Mouse (Mus musculus) cerebellum, adult 2 months (tissue): ENCODE data around the gene Zfp747.

Experiments
- CTCF ChIP-seq: fragments of 200-500 bp; IDR thresholded peaks from 2 replicates; pipeline ENCODE4 v1.5.1; 2011; ENCODE audit warnings: low read depth, mild to moderate bottlenecking, control low read depth, low read length, moderate library complexity, borderline replicate concordance; ENCODE audit not compliant: insufficient read depth
- POLR2A ChIP-seq: fragments of 200-500 bp; IDR thresholded peaks from 2 replicates; pipeline ENCODE4 v1.6.1; 2011; ENCODE audit warnings: low read length, control low read depth, borderline replicate concordance; ENCODE audit not compliant: insufficient read depth

DNA sequence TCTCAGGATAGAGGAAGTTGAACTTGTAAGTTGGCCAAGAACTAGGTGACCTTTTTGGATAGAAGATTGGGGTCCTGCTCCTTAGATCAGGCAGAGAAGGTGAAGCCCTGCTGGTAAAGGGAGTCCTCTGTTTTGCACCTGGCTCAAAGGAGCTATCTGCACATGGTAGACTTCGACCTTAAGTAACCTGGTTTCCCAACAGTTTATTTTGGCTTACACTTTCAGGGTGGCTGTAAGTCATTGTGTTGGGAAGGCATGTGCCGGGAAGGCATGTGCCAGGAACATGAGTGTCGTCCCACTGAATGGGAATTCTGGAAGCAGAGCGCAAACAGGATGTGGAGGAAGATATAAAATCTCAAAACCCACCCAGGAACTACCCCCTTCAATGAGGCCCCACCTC, 40.2 kb downstream of the Zfp747 start:
- no peak for TF ChIP-seq POLR2A
- no peak for TF ChIP-seq CTCF
